Mouse (Mus musculus) left cerebral cortex, adult 11 months (tissue): ENCODE results near the gene Igfbp6.

Experiments
- DNase-seq: peaks from one replicate; pipeline ENCODE4 v3.0.0; 2022; ENCODE audit warnings: low spot score

The Igfbp6 gene

GRCm38 (mm10) chr15:102176571-102177316 is 32.6 kb downstream of the Igfbp6 start:
- no peak for DNase-seq

GRCm38 (mm10) chr15:102177417-102177816 is 33.3 kb downstream of the Igfbp6 start:
- DNase-seq, result no peak

GRCm38 (mm10) chr15:102178279-102178678 is 34.1 kb downstream of the Igfbp6 start:
- peak; percentile 73 for DNase-seq

GRCm38 (mm10) chr15:102179106-102179505 is 34.9 kb downstream of the Igfbp6 start:
- DNase-seq, result no peak

- no peak for DNase-seq
Observed at GRCm38 (mm10) chr15:102179924-102180323, 35.8 kb downstream of the Igfbp6 start.

GRCm38 (mm10) chr15:102183076-102183475 is 38.9 kb downstream of the Igfbp6 start:
- no peak for DNase-seq

GRCm38 (mm10) chr15:102186239-102186638 is 42.1 kb downstream of the Igfbp6 start:
- no peak for DNase-seq

- DNase-seq, result no peak
Observed at GRCm38 (mm10) chr15:102188096-102188495, 43.9 kb downstream of the Igfbp6 start.

- no peak for DNase-seq
Observed at GRCm38 (mm10) chr15:102188883-102189282, 44.7 kb downstream of the Igfbp6 start.

- DNase-seq, result no peak
Observed at GRCm38 (mm10) chr15:102191699-102192098, 47.5 kb downstream of the Igfbp6 start.

GRCm38 (mm10) chr15:102192271-102192812 is 48.2 kb downstream of the Igfbp6 start:
- DNase-seq, result no peak

- no peak for DNase-seq
Observed at GRCm38 (mm10) chr15:102192820-102193386, 48.7 kb downstream of the Igfbp6 start.

- no peak for DNase-seq
Observed at GRCm38 (mm10) chr15:102193652-102194051, 49.5 kb downstream of the Igfbp6 start.

GRCm38 (mm10) chr15:102194439-102194838 is 50.3 kb downstream of the Igfbp6 start:
- no peak for DNase-seq

GRCm38 (mm10) chr15:102195373-102195772 is 51.2 kb downstream of the Igfbp6 start:
- DNase-seq, result no peak

- no peak for DNase-seq
Observed at GRCm38 (mm10) chr15:102198841-102199240, 54.7 kb downstream of the Igfbp6 start.
